9 mouse cellular contexts compared by ENCODE assay signal in genomic region chr11:118443201-118443970, GRCm38 (mm10). TPM values are rescaled to one million over a fixed set of nuclear protein-coding genes. Genes with fewer than 3 reads are reported as not detected.
DNase-seq lines count a peak whose midpoint lies in the region; ATAC-seq and TF ChIP-seq lines count a peak whose summit lies in the region.
"Had no signal": no experiment of that assay in that cellular context is flagged by ENCODE, and none has a peak within 500 bp of the region (broad histone marks: within the 10 kb centered on the region; RNA-seq: fewer than 3 reads in every experiment).

No protein-coding gene starts in this region.

- H3K4me3 ChIP-seq in embryonic facial prominence, embryonic 11.5 days (ENCODE audit: low read depth, low read length), result no peak overlapping the region
- H3K4me3 ChIP-seq in hindbrain, postnatal 0 days (ENCODE audit: low read length), result no peak overlapping the region
- H3K4me3 ChIP-seq in liver, embryonic 12.5 days, result no peak overlapping the region
- H3K4me3 ChIP-seq: neural tube, embryonic 12.5 days had no signal

- intact Hi-C loops in left cerebral cortex, postnatal 14 days (cut with DNase I), result loop anchor here (1.0 kb wide), 1 partner anchor 20 kb away; no protein-coding TSS in a partner anchor
- intact Hi-C loops in left cerebral cortex, postnatal 36 days (cut with DNase I), result loop anchor here (1.0 kb wide), 1 partner anchor 20 kb away; no protein-coding TSS in a partner anchor

- 37% methylated on average over 11 of the region's 11 CpGs for WGBS in embryonic facial prominence, embryonic 11.5 days
- 34% methylated on average over 11 of the region's 11 CpGs for WGBS in hindbrain, postnatal 0 days
- 26% methylated on average over 11 of the region's 11 CpGs for WGBS in liver, embryonic 12.5 days (ENCODE audit: insufficient replicate concordance)

- no peaks in the 10 kb centered on the region for H3K9me3 ChIP-seq in embryonic facial prominence, embryonic 11.5 days (replicated peaks; ENCODE audit: control insufficient read depth, low read length)
- no peaks in the 10 kb centered on the region for H3K9me3 ChIP-seq in hindbrain, postnatal 0 days (ENCODE audit: low read length)
- no peaks in the 10 kb centered on the region for H3K9me3 ChIP-seq in liver, embryonic 12.5 days (replicated peaks)
- H3K9me3 ChIP-seq: neural tube, embryonic 12.5 days had no signal

- H3K27me3 ChIP-seq in embryonic facial prominence, embryonic 11.5 days (ENCODE audit: control insufficient read depth, insufficient read depth, low read length), result no peaks in the 10 kb centered on the region
- no peaks in the 10 kb centered on the region for H3K27me3 ChIP-seq in hindbrain, postnatal 0 days (ENCODE audit: insufficient read depth, low read length)
- H3K27me3 ChIP-seq in liver, embryonic 12.5 days (replicated peaks), result peaks cover 18% of the 10 kb centered on the region

- H3K9ac ChIP-seq in embryonic facial prominence, embryonic 11.5 days (replicated peaks; ENCODE audit: low read length), result no peak overlapping the region
- no peak overlapping the region for H3K9ac ChIP-seq in hindbrain, postnatal 0 days (replicated peaks; ENCODE audit: low read length)
- H3K9ac ChIP-seq in liver, embryonic 12.5 days, result no peak overlapping the region
- H3K9ac ChIP-seq: neural tube, embryonic 12.5 days had no signal

- TF ChIP-seq CTCF in hindbrain, postnatal 0 days (IDR thresholded peaks at IDR 0.05; ENCODE audit: low read depth), result peak; percentile 95

- DNase-seq in left cerebral cortex, postnatal 14 days (ENCODE audit: low spot score in 2 of 2), result peak; percentile 64 to 71
- DNase-seq in left cerebral cortex, postnatal 36 days (ENCODE audit: low spot score in 2 of 2), result no peak
- peak; percentile 70 for DNase-seq in WW6 (ENCODE audit: low read depth, low spot score)
- peak; percentile 85 for DNase-seq in embryonic facial prominence, embryonic 11.5 days (ENCODE audit: low spot score)
- peak; percentile 85 for DNase-seq in hindbrain, postnatal 0 days (ENCODE audit: low spot score)
- peak; percentile 76 for DNase-seq in ovary, postnatal 36 days (ENCODE audit: low spot score)

- ATAC-seq in embryonic facial prominence, embryonic 11.5 days (replicated peaks; ENCODE audit: insufficient number of reproducible peaks, low FRiP score, low TSS enrichment, low read depth), result peak; percentile 22; the same call in 1 of the 2 replicates
- 0 out of 2 replicates have a peak, but pooled peaks have one; percentile 36 for ATAC-seq in hindbrain, postnatal 0 days
- ATAC-seq in liver, embryonic 12.5 days, result 0 out of 2 replicates have a peak, but pooled peaks have one; percentile 24
- no peak for ATAC-seq in inflammation-experienced regulatory T-cells, adult 6 months

- H3K4me2 ChIP-seq in embryonic facial prominence, embryonic 11.5 days (ENCODE audit: low read depth, low read length), result no peak overlapping the region
- H3K4me2 ChIP-seq in hindbrain, postnatal 0 days (ENCODE audit: low read depth, low read length), result no peak overlapping the region
- H3K4me2 ChIP-seq in liver, embryonic 12.5 days, result no peak overlapping the region
- H3K4me2 ChIP-seq: neural tube, embryonic 12.5 days had no signal

- H3K4me1 ChIP-seq in embryonic facial prominence, embryonic 11.5 days (ENCODE audit: control insufficient read depth, insufficient read depth, low read length), result peaks cover 2% of the 10 kb centered on the region; the same call in 1 of the 2 replicates
- 0 out of 2 replicates have a peak, but pooled peaks cover 9% of the 10 kb centered on the region for H3K4me1 ChIP-seq in hindbrain, postnatal 0 days (ENCODE audit: insufficient read depth, low read length)
- H3K4me1 ChIP-seq in liver, embryonic 12.5 days, result peaks cover 12% of the 10 kb centered on the region; the same call in 1 of the 2 replicates

- no peak overlapping the region for H3K27ac ChIP-seq in embryonic facial prominence, embryonic 11.5 days (replicated peaks; ENCODE audit: low read depth, low read length)
- no peak overlapping the region for H3K27ac ChIP-seq in hindbrain, postnatal 0 days
- H3K27ac ChIP-seq in liver, embryonic 12.5 days, result no peak overlapping the region
- H3K27ac ChIP-seq: neural tube, embryonic 12.5 days had no signal

- H3K36me3 ChIP-seq in embryonic facial prominence, embryonic 11.5 days (replicated peaks; ENCODE audit: control insufficient read depth, insufficient read depth, low read depth, low read length), result no peaks in the 10 kb centered on the region
- H3K36me3 ChIP-seq in hindbrain, postnatal 0 days (ENCODE audit: insufficient read depth, low read length), result no peaks in the 10 kb centered on the region
- H3K36me3 ChIP-seq in liver, embryonic 12.5 days, result no peaks in the 10 kb centered on the region
- H3K36me3 ChIP-seq: neural tube, embryonic 12.5 days had no signal

RNA-seq across cellular contexts. Expression of gene C1qtnf1, which starts 15.4 kb away (rescaled TPM):
- 1 to 10 TPM; 6.8 to 9.8 TPM for total RNA-seq in left cerebral cortex, postnatal 14 days (2021)
- 1 to 10 TPM; 4.6 to 4.9 TPM for total RNA-seq in left cerebral cortex, postnatal 36 days (2021)
- polyA plus RNA-seq in embryonic facial prominence, embryonic 11.5 days (2014; fragmentation: Nextera tagmentation; extraction: Ambion mirVana), result 5.0 and 5.2 TPM in 2 replicates
- 5.4 TPM in 2 replicates for total RNA-seq in hindbrain, postnatal 0 days (2014; rRNA removed)
- polyA plus RNA-seq in hindbrain, postnatal 0 days (2015; fragmentation: Nextera tagmentation; extraction: Ambion mirVana), result 3.5 and 4.3 TPM in 2 replicates
- polyA plus RNA-seq in liver, embryonic 12.5 days (2016; fragmentation: Nextera tagmentation; extraction: Ambion mirVana), result 1.8 and 2.2 TPM in 2 replicates
- polyA plus RNA-seq in inflammation-experienced regulatory T-cells, adult 6 months (2017; shearing (Covaris generic)), result not detected

RNA-seq across cellular contexts. Expression of gene Cant1, which starts 24.5 kb away (rescaled TPM):
- total RNA-seq in left cerebral cortex, postnatal 14 days (2021), result 10 to 100 TPM; 38.2 to 40.0 TPM
- 10 to 100 TPM; 36.5 to 37.0 TPM for total RNA-seq in left cerebral cortex, postnatal 36 days (2021)
- 19.5 and 23.2 TPM in 2 replicates for polyA plus RNA-seq in embryonic facial prominence, embryonic 11.5 days (2014; fragmentation: Nextera tagmentation; extraction: Ambion mirVana)
- total RNA-seq in hindbrain, postnatal 0 days (2014; rRNA removed), result 47.9 and 51.7 TPM in 2 replicates
- polyA plus RNA-seq in hindbrain, postnatal 0 days (2015; fragmentation: Nextera tagmentation; extraction: Ambion mirVana), result 24.7 and 25.8 TPM in 2 replicates
- 14.5 and 14.9 TPM in 2 replicates for polyA plus RNA-seq in liver, embryonic 12.5 days (2016; fragmentation: Nextera tagmentation; extraction: Ambion mirVana)
- polyA plus RNA-seq in inflammation-experienced regulatory T-cells, adult 6 months (2017; shearing (Covaris generic)), result 10 to 100 TPM; 23.6 to 35.7 (median 25.1) TPM

RNA-seq across cellular contexts. Expression of gene Engase, which starts 33.2 kb away (rescaled TPM):
- total RNA-seq in left cerebral cortex, postnatal 14 days (2021), result 10 to 100 TPM; 13.3 to 13.6 TPM
- total RNA-seq in left cerebral cortex, postnatal 36 days (2021), result 10 to 100 TPM; 10.8 to 11.1 TPM
- polyA plus RNA-seq in embryonic facial prominence, embryonic 11.5 days (2014; fragmentation: Nextera tagmentation; extraction: Ambion mirVana), result 5.0 and 5.9 TPM in 2 replicates
- 9.0 and 20.7 TPM in 2 replicates for total RNA-seq in hindbrain, postnatal 0 days (2014; rRNA removed)
- 6.5 and 7.0 TPM in 2 replicates for polyA plus RNA-seq in hindbrain, postnatal 0 days (2015; fragmentation: Nextera tagmentation; extraction: Ambion mirVana)
- 11.7 and 12.6 TPM in 2 replicates for polyA plus RNA-seq in liver, embryonic 12.5 days (2016; fragmentation: Nextera tagmentation; extraction: Ambion mirVana)
- polyA plus RNA-seq in inflammation-experienced regulatory T-cells, adult 6 months (2017; shearing (Covaris generic)), result 1 to 10 TPM; 1.7 to 1.9 (median 1.9) TPM

RNA-seq across cellular contexts. Expression of gene Lgals3bp, which starts 41.5 kb away (rescaled TPM):
- total RNA-seq in left cerebral cortex, postnatal 14 days (2021), result 10 to 100 TPM; 12.3 to 14.1 TPM
- total RNA-seq in left cerebral cortex, postnatal 36 days (2021), result 10 to 100 TPM; 20.5 to 21.2 TPM
- 1.0 and 1.7 TPM in 2 replicates for polyA plus RNA-seq in embryonic facial prominence, embryonic 11.5 days (2014; fragmentation: Nextera tagmentation; extraction: Ambion mirVana)
- 25.5 and 30.6 TPM in 2 replicates for total RNA-seq in hindbrain, postnatal 0 days (2014; rRNA removed)
- polyA plus RNA-seq in hindbrain, postnatal 0 days (2015; fragmentation: Nextera tagmentation; extraction: Ambion mirVana), result 15.4 and 18.5 TPM in 2 replicates
- 22.7 TPM in 2 replicates for polyA plus RNA-seq in liver, embryonic 12.5 days (2016; fragmentation: Nextera tagmentation; extraction: Ambion mirVana)
- polyA plus RNA-seq in inflammation-experienced regulatory T-cells, adult 6 months (2017; shearing (Covaris generic)), result 100 to 1,000 TPM in 2 of 3 experiments, 10 to 100 TPM in 1; 86.5 to 166 (median 133) TPM

Comparison
In these comparisons a context has a peak if more than half of its experiments do, and no peak if none do; other contexts are left out.
1. DNase-seq: peak in left cerebral cortex, postnatal 14 days (2 of 2), WW6 (single experiment), embryonic facial prominence, embryonic 11.5 days (single experiment), hindbrain, postnatal 0 days (single experiment) and ovary, postnatal 36 days (single experiment); none in left cerebral cortex, postnatal 36 days (0 of 2).